Mouse (Mus musculus): ENCODE measurements around the gene Hps3. TPM values are rescaled to one million over a fixed set of nuclear protein-coding genes. Genes with fewer than 3 reads are reported as not detected.

The Hps3 gene
- polyA plus RNA-seq, 1 experiment from 2014 or later, result 13.6 TPM

GRCm38 (mm10) chr3:19990031-19990430 lies 45.1 kb downstream of the Hps3 start:
- Histone ChIP-seq H3K36me3 (ENCODE audit: control insufficient read depth, insufficient read depth, low read length) (no peaks in the 10 kb centered on the region), H3K9ac (replicated peaks; ENCODE audit: low read depth, low read length) (no peak overlapping the region), H3K4me2 (ENCODE audit: low read depth, low read length) (no peak overlapping the region), H3K9me3 (ENCODE audit: control insufficient read depth, low read length) (no peaks in the 10 kb centered on the region), H3K4me3 (ENCODE audit: low read depth, low read length) (no peak overlapping the region), H3K4me1 (ENCODE audit: control insufficient read depth, insufficient read depth, low read length) (no peaks in the 10 kb centered on the region), H3K27ac (ENCODE audit: low read depth, low read length) (no peak overlapping the region), H3K27me3 (ENCODE audit: control insufficient read depth, insufficient read depth, low read length) (no peaks in the 10 kb centered on the region)
- no peak for ATAC-seq (ENCODE audit: low read depth)
- 80% methylated on average over 3 of the region's 3 CpGs for WGBS

- H3K4me3 ChIP-seq (ENCODE audit: low read depth, low read length), result no peak overlapping the region
- WGBS, result 37% methylated on average over 3 of the region's 3 CpGs
- H3K4me1 ChIP-seq (ENCODE audit: control insufficient read depth, insufficient read depth, low read length), result no peaks in the 10 kb centered on the region
- no peak overlapping the region for H3K4me2 ChIP-seq (ENCODE audit: low read depth, low read length)
- no peak overlapping the region for H3K27ac ChIP-seq (ENCODE audit: low read depth, low read length)
- ATAC-seq (ENCODE audit: low read depth), result no peak
- no peaks in the 10 kb centered on the region for H3K9me3 ChIP-seq (ENCODE audit: control insufficient read depth, low read length)
- H3K9ac ChIP-seq (replicated peaks; ENCODE audit: low read depth, low read length), result no peak overlapping the region
- no peaks in the 10 kb centered on the region for H3K27me3 ChIP-seq (ENCODE audit: control insufficient read depth, insufficient read depth, low read length)
- no peaks in the 10 kb centered on the region for H3K36me3 ChIP-seq (ENCODE audit: control insufficient read depth, insufficient read depth, low read length)
Measured at GRCm38 (mm10) chr3:19986123-19986522, 49.0 kb downstream of the Hps3 start.

DNA sequence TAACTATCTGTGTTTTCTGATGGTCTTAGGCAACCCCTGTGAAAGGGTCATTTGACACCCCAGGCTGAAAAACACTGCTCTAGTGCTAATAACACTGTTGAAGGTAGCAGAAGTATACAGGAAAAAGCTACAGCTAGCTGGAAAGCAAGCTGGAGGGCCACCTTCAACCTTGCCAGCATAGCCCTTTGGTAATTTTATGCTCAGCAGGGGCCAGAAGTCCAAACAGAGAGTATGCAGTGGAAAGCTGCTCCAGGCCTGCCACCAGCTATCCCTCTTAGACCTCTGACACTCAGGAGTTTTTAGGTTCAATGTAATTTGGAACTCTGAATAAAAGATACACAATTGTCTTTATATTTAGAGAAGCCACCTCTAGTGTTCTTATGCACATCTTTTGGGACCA lies 52.3 kb downstream of the Hps3 start:
- H3K27ac ChIP-seq (ENCODE audit: low read depth, low read length), result no peak overlapping the region
- H3K4me3 ChIP-seq (ENCODE audit: low read depth, low read length), result no peak overlapping the region
- H3K4me2 ChIP-seq (ENCODE audit: low read depth, low read length), result no peak overlapping the region
- no peaks in the 10 kb centered on the region for H3K36me3 ChIP-seq (ENCODE audit: control insufficient read depth, insufficient read depth, low read length)
- H3K9ac ChIP-seq (replicated peaks; ENCODE audit: low read depth, low read length), result no peak overlapping the region
- H3K4me1 ChIP-seq (ENCODE audit: control insufficient read depth, insufficient read depth, low read length), result no peaks in the 10 kb centered on the region
- H3K27me3 ChIP-seq (ENCODE audit: control insufficient read depth, insufficient read depth, low read length), result no peaks in the 10 kb centered on the region
- ATAC-seq (ENCODE audit: low read depth), result no peak
- no peaks in the 10 kb centered on the region for H3K9me3 ChIP-seq (ENCODE audit: control insufficient read depth, low read length)

- ATAC-seq (ENCODE audit: low read depth), result no peak
- H3K9ac ChIP-seq (replicated peaks; ENCODE audit: low read depth, low read length), result no peak overlapping the region
- H3K27ac ChIP-seq (ENCODE audit: low read depth, low read length), result no peak overlapping the region
- no peaks in the 10 kb centered on the region for H3K27me3 ChIP-seq (ENCODE audit: control insufficient read depth, insufficient read depth, low read length)
- H3K36me3 ChIP-seq (ENCODE audit: control insufficient read depth, insufficient read depth, low read length), result no peaks in the 10 kb centered on the region
- H3K4me3 ChIP-seq (ENCODE audit: low read depth, low read length), result no peak overlapping the region
- WGBS, result 87% methylated on average over 2 of the region's 2 CpGs
- H3K9me3 ChIP-seq (ENCODE audit: control insufficient read depth, low read length), result no peaks in the 10 kb centered on the region
- H3K4me1 ChIP-seq (ENCODE audit: control insufficient read depth, insufficient read depth, low read length), result no peaks in the 10 kb centered on the region
- H3K4me2 ChIP-seq (ENCODE audit: low read depth, low read length), result no peak overlapping the region
Measured at GRCm38 (mm10) chr3:19981156-19981555, 54.0 kb downstream of the Hps3 start.

- no peaks in the 10 kb centered on the region for H3K9me3 ChIP-seq (ENCODE audit: control insufficient read depth, low read length)
- H3K27me3 ChIP-seq (ENCODE audit: control insufficient read depth, insufficient read depth, low read length), result no peaks in the 10 kb centered on the region
- no peak overlapping the region for H3K4me3 ChIP-seq (ENCODE audit: low read depth, low read length)
- 66% methylated on average over 4 of the region's 4 CpGs for WGBS
- ATAC-seq (ENCODE audit: low read depth), result no peak
- H3K9ac ChIP-seq (replicated peaks; ENCODE audit: low read depth, low read length), result no peak overlapping the region
- H3K4me1 ChIP-seq (ENCODE audit: control insufficient read depth, insufficient read depth, low read length), result no peaks in the 10 kb centered on the region
- no peaks in the 10 kb centered on the region for H3K36me3 ChIP-seq (ENCODE audit: control insufficient read depth, insufficient read depth, low read length)
- H3K4me2 ChIP-seq (ENCODE audit: low read depth, low read length), result no peak overlapping the region
- no peak overlapping the region for H3K27ac ChIP-seq (ENCODE audit: low read depth, low read length)
Measured at GRCm38 (mm10) chr3:19978474-19978873, 56.6 kb downstream of the Hps3 start.

DNA sequence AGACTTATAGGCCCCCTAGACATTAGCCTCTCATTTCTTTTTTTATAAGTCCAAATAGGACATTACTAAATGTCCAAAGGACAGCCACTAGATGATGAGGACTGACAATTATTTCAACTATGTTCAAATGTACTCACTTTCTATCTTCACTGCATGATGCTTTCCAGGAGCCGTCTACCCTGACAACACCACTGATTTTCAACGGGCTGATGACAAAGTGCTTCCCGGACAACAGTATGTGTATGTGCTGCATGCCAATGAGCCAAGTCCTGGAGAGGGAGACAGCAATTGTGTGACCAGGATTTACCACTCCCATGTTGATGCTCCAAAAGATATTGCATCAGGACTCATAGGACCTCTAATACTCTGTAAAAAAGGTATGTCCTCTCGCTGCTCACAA lies 69.0 kb downstream of the Hps3 start:
- H3K4me2 ChIP-seq (ENCODE audit: low read depth, low read length), result no peak overlapping the region
- no peak for ATAC-seq (ENCODE audit: low read depth)
- WGBS, result 49% methylated on average over 4 of the region's 4 CpGs

DNA sequence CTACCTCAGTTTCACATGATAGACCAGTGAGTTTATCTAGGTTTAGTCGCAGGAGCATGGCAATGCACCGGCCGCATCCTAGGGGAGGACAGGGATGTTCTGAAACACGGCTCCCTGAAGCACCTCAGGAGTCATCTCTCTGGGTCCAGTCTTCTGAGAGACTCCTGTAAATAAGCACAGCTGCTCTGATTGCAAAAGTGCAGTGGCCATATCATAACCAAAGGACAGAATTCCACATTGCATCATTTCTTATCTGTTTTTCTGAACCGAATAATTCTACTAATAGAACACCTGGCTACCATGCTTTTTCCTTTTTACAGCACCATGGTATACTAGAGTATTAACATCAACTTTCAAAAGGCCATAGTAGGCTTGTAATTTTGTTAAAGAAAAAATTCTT lies 69.9 kb downstream of the Hps3 start:
- H3K4me1 ChIP-seq (ENCODE audit: control insufficient read depth, insufficient read depth, low read length), result no peaks in the 10 kb centered on the region
- H3K27me3 ChIP-seq (ENCODE audit: control insufficient read depth, insufficient read depth, low read length), result no peaks in the 10 kb centered on the region
- WGBS, result 90% methylated on average over 5 of the region's 5 CpGs
- H3K4me3 ChIP-seq (ENCODE audit: low read depth, low read length), result no peak overlapping the region
- no peak overlapping the region for H3K9ac ChIP-seq (replicated peaks; ENCODE audit: low read depth, low read length)
- H3K36me3 ChIP-seq (ENCODE audit: control insufficient read depth, insufficient read depth, low read length), result no peaks in the 10 kb centered on the region
- no peak for ATAC-seq (ENCODE audit: low read depth)
- no peak overlapping the region for H3K4me2 ChIP-seq (ENCODE audit: low read depth, low read length)
- no peak overlapping the region for H3K27ac ChIP-seq (ENCODE audit: low read depth, low read length)
- no peaks in the 10 kb centered on the region for H3K9me3 ChIP-seq (ENCODE audit: control insufficient read depth, low read length)

More for the DNA sequence above, 69.0 kb downstream of the Hps3 start:
- no peak overlapping the region for H3K4me3 ChIP-seq (ENCODE audit: low read depth, low read length)
- H3K27me3 ChIP-seq (ENCODE audit: control insufficient read depth, insufficient read depth, low read length), result no peaks in the 10 kb centered on the region
- H3K9me3 ChIP-seq (ENCODE audit: control insufficient read depth, low read length), result no peaks in the 10 kb centered on the region
- no peaks in the 10 kb centered on the region for H3K4me1 ChIP-seq (ENCODE audit: control insufficient read depth, insufficient read depth, low read length)
- no peak overlapping the region for H3K9ac ChIP-seq (replicated peaks; ENCODE audit: low read depth, low read length)
- no peaks in the 10 kb centered on the region for H3K36me3 ChIP-seq (ENCODE audit: control insufficient read depth, insufficient read depth, low read length)
- H3K27ac ChIP-seq (ENCODE audit: low read depth, low read length), result no peak overlapping the region

DNA sequence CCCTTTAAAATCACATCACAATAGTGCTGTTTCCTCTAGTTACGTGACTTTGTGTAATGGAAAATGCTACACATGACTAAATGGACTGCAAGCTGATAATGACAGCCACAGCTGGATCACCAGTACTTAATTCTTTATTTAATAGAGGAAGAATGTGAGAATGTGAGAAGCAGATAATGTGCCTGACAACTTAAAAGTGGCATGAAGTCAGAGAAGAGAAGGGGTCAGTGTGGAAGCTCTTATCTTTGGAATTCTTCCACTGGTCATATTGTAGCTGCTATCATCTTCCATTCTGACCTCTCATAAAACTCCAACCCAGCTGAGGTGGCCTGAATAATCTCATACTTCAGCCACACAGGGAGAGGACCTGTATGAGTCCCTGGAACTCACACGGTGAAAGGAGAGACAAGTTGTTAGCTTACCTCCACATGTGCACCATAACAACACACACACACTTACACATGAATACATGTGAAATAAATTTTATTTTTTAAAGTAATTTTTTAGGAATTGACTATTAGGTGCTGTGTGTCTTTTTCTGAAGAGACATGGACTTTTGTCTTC lies 70.4 kb downstream of the Hps3 start:
- no peaks in the 10 kb centered on the region for H3K4me1 ChIP-seq (ENCODE audit: control insufficient read depth, insufficient read depth, low read length)
- no peaks in the 10 kb centered on the region for H3K9me3 ChIP-seq (ENCODE audit: control insufficient read depth, low read length)
- WGBS, result 89% methylated on average over 2 of the region's 2 CpGs
- ATAC-seq (ENCODE audit: low read depth), result no peak
- H3K9ac ChIP-seq (replicated peaks; ENCODE audit: low read depth, low read length), result no peak overlapping the region
- no peaks in the 10 kb centered on the region for H3K36me3 ChIP-seq (ENCODE audit: control insufficient read depth, insufficient read depth, low read length)
- H3K27ac ChIP-seq (ENCODE audit: low read depth, low read length), result no peak overlapping the region
- no peak overlapping the region for H3K4me3 ChIP-seq (ENCODE audit: low read depth, low read length)
- H3K4me2 ChIP-seq (ENCODE audit: low read depth, low read length), result no peak overlapping the region
- no peaks in the 10 kb centered on the region for H3K27me3 ChIP-seq (ENCODE audit: control insufficient read depth, insufficient read depth, low read length)

DNA sequence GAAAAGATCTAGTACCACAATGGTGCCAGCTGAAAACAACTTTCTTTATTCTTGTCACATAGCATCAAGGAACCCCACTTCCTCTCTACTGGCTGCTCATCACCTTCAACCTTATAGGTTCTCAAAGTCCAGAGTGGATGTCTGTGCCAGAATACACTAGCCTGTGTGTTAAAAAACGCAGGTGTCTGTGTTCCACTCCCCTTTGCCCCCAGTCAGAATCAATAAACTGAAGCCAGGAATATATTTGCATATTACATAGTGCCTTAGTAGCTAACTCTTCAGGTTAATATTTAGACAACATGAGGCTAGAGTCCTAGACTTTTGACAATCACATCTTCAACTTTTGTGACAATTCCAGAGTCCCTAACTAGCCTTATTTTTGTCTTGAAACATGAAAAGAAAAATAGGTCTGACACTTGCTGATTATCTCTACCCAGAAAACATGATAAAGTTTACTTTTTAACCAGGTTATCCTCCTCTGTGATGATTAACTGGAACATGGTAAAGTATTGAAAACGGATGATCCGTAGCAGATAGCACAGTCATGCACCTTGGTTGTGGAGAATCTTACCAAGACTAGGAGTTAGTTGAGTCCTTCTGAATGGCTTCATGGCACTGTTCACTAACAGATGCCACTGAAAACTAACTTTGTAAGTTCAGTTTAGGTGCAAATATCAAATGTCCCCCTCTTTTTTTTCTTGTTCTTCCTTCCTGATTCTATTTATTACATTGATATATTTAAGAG lies 72.2 kb downstream of the Hps3 start:
- WGBS, result 86% methylated on average over 3 of the region's 3 CpGs
- no peaks in the 10 kb centered on the region for H3K4me1 ChIP-seq (ENCODE audit: control insufficient read depth, insufficient read depth, low read length)
- no peaks in the 10 kb centered on the region for H3K9me3 ChIP-seq (ENCODE audit: control insufficient read depth, low read length)
- no peaks in the 10 kb centered on the region for H3K27me3 ChIP-seq (ENCODE audit: control insufficient read depth, insufficient read depth, low read length)
- H3K4me2 ChIP-seq (ENCODE audit: low read depth, low read length), result no peak overlapping the region
- H3K9ac ChIP-seq (replicated peaks; ENCODE audit: low read depth, low read length), result no peak overlapping the region
- ATAC-seq (ENCODE audit: low read depth), result no peak
- H3K4me3 ChIP-seq (ENCODE audit: low read depth, low read length), result no peak overlapping the region
- H3K27ac ChIP-seq (ENCODE audit: low read depth, low read length), result no peak overlapping the region
- no peaks in the 10 kb centered on the region for H3K36me3 ChIP-seq (ENCODE audit: control insufficient read depth, insufficient read depth, low read length)

All from neural tube, embryonic 14.5 days (tissue).